Mouse (Mus musculus) forebrain, postnatal 0 days (tissue): ENCODE results near the gene Selenbp2. TPM values are rescaled to one million over a fixed set of nuclear protein-coding genes. Genes with fewer than 3 reads are reported as not detected.
"Not testable (repeated sequence)": the region's sequence is repeated elsewhere in the genome, so short reads cannot be mapped to it uniquely, and the experiment has no call there.

Source experiments
- ATAC-seq: fragments of 200-750 bp; cut with Nextera tagmentation; 2 replicates; pipeline ENCODE4 v1.8.0; 2017; ENCODE audit warnings: mild to moderate bottlenecking, moderate library complexity
- DNase-seq: peaks from one replicate; pipeline ENCODE4 v3.0.0-alpha.2; 2015
- H3K27ac ChIP-seq: fragments of 300-500 bp; sonication (generic); 2 replicates; pipeline ENCODE4 v1.5.1; 2014; ENCODE audit warnings: low read depth, mild to moderate bottlenecking, antibody characterized with exemption, low read length, moderate library complexity, mixed read lengths
- H3K27me3 ChIP-seq: fragments of 300-500 bp; sonication (generic); 2 replicates; pipeline ENCODE4 v1.6.1; 2014; ENCODE audit warnings: mild to moderate bottlenecking, low read length, mixed read lengths; ENCODE audit not compliant: insufficient read depth
- H3K36me3 ChIP-seq: fragments of 300-500 bp; sonication (generic); 2 replicates; pipeline ENCODE4 v1.6.1; 2014; ENCODE audit warnings: mild to moderate bottlenecking, moderate library complexity; ENCODE audit not compliant: insufficient read depth
- H3K4me1 ChIP-seq: fragments of 300-500 bp; sonication (generic); 2 replicates; pipeline ENCODE4 v1.6.1; 2014; ENCODE audit warnings: antibody characterized with exemption; ENCODE audit not compliant: insufficient read depth
- H3K4me2 ChIP-seq: fragments of 300-500 bp; sonication (generic); 2 replicates; pipeline ENCODE4 v1.6.1; 2014; ENCODE audit warnings: low read depth, mild to moderate bottlenecking, moderate library complexity
- H3K4me3 ChIP-seq: fragments of 300-500 bp; sonication (generic); 2 replicates; pipeline ENCODE4 v1.5.1; 2014; ENCODE audit warnings: low read depth, low read length, mixed read lengths
- H3K9ac ChIP-seq: fragments of 300-500 bp; sonication (generic); 2 replicates; pipeline ENCODE4 v1.6.1; 2014; ENCODE audit warnings: mild to moderate bottlenecking
- H3K9me3 ChIP-seq: fragments of 300-500 bp; sonication (generic); 2 replicates; pipeline ENCODE4 v1.6.1; 2016; ENCODE audit warnings: low read length
- CTCF ChIP-seq: sonication (generic); IDR thresholded peaks from 2 replicates; pipeline ENCODE4 v1.5.1; 2016; ENCODE audit warnings: antibody characterized with exemption, control low read depth, low read depth
- WGBS: fragments of 180-500 bp; shearing (Covaris S2); extraction: QIAGEN DNeasy Blood & Tissue Kit; methylation state at CpG from one replicate; pipeline ENCODE4 v1.1.7; 2014; 5-methylcytosine and 5-hydroxymethylcytosine counted together
- polyA plus RNA-seq: library from polyadenylated mRNA; unstranded; fragments of >200 nt; fragmentation: Nextera tagmentation; extraction: Ambion mirVana; gene quantifications from 2 replicates; pipeline ENCODE4 v1.2.1, GENCODE M21; 2015
- total RNA-seq: library from RNA; depleted of rRNA; stranded (reverse); fragments of >200 nt; gene quantifications from 2 replicates; pipeline ENCODE4 v1.2.3, GENCODE M21; 2014

Gene Selenbp2
- total and polyA plus RNA-seq, 2 experiments from 2014 or later: 0.52 to 1.2 TPM

DNA sequence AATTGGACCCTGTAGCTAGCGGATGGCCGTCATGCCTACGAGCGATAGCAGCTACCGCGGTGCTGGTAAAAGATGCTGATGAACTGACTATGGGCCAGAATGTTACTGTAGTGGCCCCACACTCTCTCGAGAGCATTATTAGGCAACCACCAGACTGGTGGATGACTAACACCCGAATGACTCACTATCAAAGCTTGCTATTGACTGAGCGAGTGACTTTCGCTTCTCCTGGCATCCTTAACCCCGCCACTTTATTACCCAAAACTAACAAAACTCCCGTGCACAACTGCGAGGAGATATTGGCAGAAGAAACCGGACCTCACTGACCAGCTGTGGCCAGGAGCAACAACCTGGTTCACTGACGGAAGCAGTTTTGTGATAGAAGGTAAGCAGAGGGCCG lies 12.6 kb upstream of the Selenbp2 start:
- no peak overlapping the region for H3K9ac ChIP-seq
- ATAC-seq (no peak), DNase-seq (no peak)
- H3K4me2 ChIP-seq: no peak overlapping the region
- 96% methylated on average over 16 of the region's 16 CpGs for WGBS
- H3K4me1 ChIP-seq: no peaks in the 10 kb centered on the region
- no peaks in the 10 kb centered on the region for H3K36me3 ChIP-seq
- no peak overlapping the region for H3K4me3 ChIP-seq
- TF ChIP-seq CTCF: no peak
- no peak overlapping the region for H3K27ac ChIP-seq
- H3K9me3 ChIP-seq: no peaks in the 10 kb centered on the region
- no peaks in the 10 kb centered on the region for H3K27me3 ChIP-seq

DNA sequence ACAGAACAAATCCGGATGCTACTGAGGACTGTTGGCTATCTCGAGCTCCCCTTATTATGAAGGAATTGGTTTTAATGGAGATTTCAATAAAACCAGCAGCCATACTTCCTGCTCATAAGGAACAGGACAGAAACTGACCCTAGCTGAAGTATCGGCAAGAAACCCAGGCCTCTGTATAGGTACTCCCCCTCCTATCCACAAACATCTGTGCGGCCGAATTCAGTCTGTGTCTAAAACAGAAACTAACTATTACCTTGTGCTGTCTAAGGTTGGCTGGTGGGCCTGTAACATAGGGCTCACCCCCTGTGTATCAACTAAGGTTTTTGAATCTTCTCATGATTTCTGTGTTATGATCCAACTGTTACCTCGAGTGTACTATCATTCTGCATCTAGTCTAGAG lies 9.7 kb upstream of the Selenbp2 start:
- ATAC-seq (no peak), DNase-seq (no peak)
- Histone ChIP-seq H3K27ac (no peak overlapping the region), H3K9ac (no peak overlapping the region), H3K9me3 (no peaks in the 10 kb centered on the region), H3K4me3 (no peak overlapping the region), H3K4me1 (no peaks in the 10 kb centered on the region), H3K36me3 (no peaks in the 10 kb centered on the region), H3K4me2 (no peak overlapping the region), H3K27me3 (no peaks in the 10 kb centered on the region)
- 86% methylated on average over 6 of the region's 6 CpGs for WGBS
- no peak for TF ChIP-seq CTCF

DNA sequence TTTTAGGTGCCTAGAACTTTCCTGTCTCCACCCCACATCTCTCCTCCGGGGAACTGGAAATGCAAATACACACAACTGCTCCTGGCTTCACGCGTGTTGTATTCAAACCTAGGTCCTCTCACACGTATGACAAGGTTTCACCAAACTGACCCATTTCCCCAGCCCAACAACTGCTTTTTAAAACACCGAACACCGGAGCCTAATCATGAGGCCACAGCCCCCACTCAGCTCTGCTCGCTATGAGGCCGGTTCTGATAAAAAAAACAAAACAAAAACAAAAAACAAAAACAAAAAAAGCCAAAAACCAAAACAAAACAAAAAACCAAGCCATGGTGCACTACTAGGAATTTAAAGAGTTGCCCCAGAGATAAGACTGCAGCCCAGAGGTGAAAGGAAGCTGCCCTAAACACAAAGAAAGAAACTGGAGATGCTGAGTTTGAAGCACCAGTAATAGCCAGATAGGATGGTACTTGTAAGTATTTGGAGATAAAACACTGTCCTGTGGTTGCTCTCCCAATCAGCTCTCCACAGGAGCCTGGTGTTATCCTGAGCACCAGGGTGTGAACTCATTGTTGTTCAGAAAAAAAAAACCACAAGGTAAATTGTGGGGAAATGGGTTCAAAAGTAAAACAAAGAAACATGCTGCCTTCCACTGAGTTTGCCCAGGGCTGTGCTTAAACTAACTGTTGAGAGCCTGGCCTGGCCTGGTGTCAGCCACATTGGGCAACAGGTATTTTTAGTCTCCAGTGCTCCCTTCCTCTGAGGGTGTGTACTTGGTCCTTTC lies 7.2 kb upstream of the Selenbp2 start:
- H3K4me2 ChIP-seq, H3K27me3 ChIP-seq, H3K9me3 ChIP-seq, H3K4me1 ChIP-seq, H3K4me3 ChIP-seq, H3K9ac ChIP-seq, H3K36me3 ChIP-seq, DNase-seq, ATAC-seq, H3K27ac ChIP-seq: not testable (repeated sequence)
- 90% methylated on average over 8 of the region's 8 CpGs for WGBS

DNA sequence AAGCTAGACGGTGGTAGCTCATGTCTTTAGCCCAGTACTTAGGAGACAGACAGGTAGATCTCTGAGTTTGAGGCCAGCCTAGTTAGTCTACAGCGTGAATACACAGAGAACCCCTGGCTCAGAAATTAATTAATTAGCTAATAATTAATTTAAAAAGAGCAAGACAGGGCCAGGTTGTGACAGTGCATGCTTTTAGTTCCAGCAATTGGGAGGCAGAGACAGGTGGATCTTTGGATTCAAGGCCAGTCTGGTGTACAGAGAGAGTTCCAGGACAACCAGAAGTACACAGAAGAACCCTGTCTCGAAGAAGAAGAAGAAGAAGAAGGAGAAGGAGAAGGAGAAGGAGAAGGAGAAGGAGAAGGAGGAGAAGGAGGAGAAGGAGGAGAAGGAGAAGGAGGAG lies 4.7 kb upstream of the Selenbp2 start:
- not testable (repeated sequence) for H3K27me3 ChIP-seq, H3K9ac ChIP-seq, H3K4me2 ChIP-seq, H3K9me3 ChIP-seq, H3K4me1 ChIP-seq, DNase-seq, H3K27ac ChIP-seq, H3K4me3 ChIP-seq, ATAC-seq, H3K36me3 ChIP-seq
- 83% methylated on average over 3 of the region's 3 CpGs for WGBS

DNA sequence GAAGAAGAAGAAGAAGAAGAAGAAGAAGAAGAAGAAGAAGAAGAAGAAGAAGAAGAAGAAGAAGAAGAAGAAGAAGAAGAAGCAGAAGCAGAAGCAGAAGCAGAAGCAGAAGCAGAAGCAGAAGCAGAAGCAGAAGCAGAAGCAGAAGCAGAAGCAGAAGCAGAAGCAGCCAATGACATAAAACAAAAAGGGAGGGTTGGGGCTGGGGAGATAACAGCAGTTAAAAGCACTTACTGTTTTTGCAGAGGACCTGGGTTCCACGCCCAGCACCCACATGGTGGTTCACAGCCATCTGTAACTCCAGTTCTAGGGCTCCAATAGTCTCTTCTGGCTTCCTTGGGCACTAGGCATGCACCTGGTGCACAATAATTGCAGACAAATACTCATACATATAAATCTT lies 4.2 kb upstream of the Selenbp2 start:
- not testable (repeated sequence) for H3K36me3 ChIP-seq, H3K9me3 ChIP-seq, DNase-seq, ATAC-seq, H3K27ac ChIP-seq, H3K4me2 ChIP-seq, H3K9ac ChIP-seq, H3K4me1 ChIP-seq, H3K27me3 ChIP-seq, H3K4me3 ChIP-seq
- 69% methylated on average over 1 of the region's 1 CpGs for WGBS

DNA sequence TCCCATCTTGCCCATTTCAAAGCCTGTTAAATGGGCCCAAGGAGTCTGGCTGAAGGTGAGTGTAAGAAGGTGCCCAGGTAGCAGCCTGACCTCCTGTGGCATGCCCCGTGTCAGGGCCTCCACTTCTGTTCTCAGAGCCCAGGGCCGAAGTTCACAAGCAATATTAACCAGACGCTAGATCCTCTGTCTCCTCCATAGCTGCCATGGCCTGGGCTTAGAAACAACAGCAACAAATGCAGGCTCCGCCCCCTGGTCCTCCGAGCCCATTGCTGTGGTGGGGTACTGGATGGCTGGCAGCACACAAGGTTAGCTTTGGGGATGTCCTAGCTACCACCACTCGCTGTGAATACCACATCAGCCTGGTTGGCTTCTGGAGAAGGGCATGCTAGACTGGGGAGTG lies 3.2 kb upstream of the Selenbp2 start:
- H3K4me3 ChIP-seq, H3K27ac ChIP-seq, H3K4me1 ChIP-seq, DNase-seq, ATAC-seq, H3K27me3 ChIP-seq, H3K36me3 ChIP-seq, H3K4me2 ChIP-seq, H3K9me3 ChIP-seq, H3K9ac ChIP-seq: not testable (repeated sequence)
- WGBS: 65% methylated on average over 6 of the region's 6 CpGs

DNA sequence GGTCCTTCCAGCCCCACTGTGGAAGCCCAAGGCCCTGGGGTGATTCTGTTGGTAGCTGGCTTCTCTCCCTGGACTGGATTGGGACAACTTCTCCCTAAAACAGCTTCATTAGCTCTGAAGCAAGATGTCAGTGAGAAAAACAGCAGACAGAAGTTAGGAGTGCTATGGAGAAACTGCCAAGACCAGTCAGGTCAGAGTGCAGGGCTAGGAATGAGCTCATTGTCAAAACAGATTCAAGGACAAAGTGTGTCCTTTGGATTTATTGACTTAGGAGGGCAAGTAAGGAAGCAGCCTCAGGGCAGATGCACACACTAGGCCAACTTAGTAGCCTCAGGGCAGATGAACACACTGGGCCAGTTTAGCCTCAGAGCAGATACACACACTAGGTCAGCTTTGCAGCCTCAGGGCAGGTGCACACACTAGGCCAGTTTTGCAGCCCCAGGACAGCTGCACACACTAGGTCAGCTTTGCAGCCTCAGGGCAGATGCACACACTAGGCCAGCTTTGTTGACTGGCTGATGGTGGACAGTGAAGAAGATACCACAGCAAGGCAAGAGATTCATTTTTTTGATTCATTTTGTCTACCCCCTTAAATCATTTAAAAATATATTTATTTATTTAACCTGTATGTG lies 2.6 kb upstream of the Selenbp2 start:
- ATAC-seq: no peak
- no peak for DNase-seq
- H3K27ac ChIP-seq: no peak overlapping the region
- no peak overlapping the region for H3K4me2 ChIP-seq
- H3K9me3 ChIP-seq: no peaks in the 10 kb centered on the region
- no peaks in the 10 kb centered on the region for H3K4me1 ChIP-seq
- H3K27me3 ChIP-seq: no peaks in the 10 kb centered on the region
- H3K4me3 ChIP-seq: no peak overlapping the region
- no peaks in the 10 kb centered on the region for H3K36me3 ChIP-seq
- TF ChIP-seq CTCF: no peak
- no peak overlapping the region for H3K9ac ChIP-seq

DNA sequence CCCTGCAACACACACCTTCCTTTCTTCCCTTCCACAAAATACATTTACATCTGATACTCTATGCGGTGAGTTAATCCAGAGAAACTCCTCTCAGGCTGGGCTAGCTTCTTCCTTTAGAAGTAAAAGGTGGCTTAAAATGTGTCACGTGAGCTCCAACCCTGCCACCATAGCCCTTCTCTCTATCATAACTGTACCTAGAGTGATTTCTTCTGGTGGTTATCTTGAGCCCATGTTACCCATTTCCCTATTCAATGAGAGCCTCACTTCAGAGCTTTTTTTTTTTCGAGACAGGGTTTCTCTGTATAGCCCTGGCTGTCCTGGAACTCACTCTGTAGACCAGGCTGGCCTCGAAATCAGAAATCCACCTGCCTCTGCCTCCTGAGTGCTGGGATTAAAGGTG lies 1.7 kb upstream of the Selenbp2 start:
- H3K9ac ChIP-seq, H3K4me1 ChIP-seq, H3K27ac ChIP-seq: not testable (repeated sequence)

DNA sequence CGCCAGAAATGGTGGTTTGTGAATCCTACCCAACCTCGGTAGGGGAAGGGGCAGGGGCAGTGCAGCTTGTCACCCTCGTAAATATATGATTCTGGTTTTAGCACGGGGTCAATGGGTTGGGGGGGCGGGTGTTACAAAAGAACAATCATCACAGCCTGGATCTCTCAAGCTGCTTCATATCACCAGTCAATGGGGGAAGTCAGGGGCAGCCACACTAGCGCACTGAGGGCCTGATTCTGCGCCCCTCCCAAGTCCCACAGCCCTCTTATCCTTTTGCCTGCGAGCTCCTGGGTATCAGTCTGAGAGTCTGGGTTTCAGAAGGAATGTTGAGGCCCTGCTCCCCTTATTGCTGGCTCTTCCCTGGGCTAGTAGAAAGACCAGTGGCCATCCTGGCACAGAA lies 518 bp downstream of the Selenbp2 start:
- not testable (repeated sequence) for H3K36me3 ChIP-seq, H3K4me1 ChIP-seq, ATAC-seq, H3K9ac ChIP-seq, DNase-seq, H3K27ac ChIP-seq, H3K27me3 ChIP-seq, H3K4me3 ChIP-seq, H3K9me3 ChIP-seq, H3K4me2 ChIP-seq
- WGBS: 81% methylated on average over 5 of the region's 8 CpGs

More for the DNA sequence above, 1.7 kb upstream of the Selenbp2 start:
- H3K36me3 ChIP-seq, H3K4me2 ChIP-seq, H3K9me3 ChIP-seq, DNase-seq, ATAC-seq, H3K4me3 ChIP-seq, H3K27me3 ChIP-seq: not testable (repeated sequence)
- WGBS: 86% methylated on average over 4 of the region's 4 CpGs

DNA sequence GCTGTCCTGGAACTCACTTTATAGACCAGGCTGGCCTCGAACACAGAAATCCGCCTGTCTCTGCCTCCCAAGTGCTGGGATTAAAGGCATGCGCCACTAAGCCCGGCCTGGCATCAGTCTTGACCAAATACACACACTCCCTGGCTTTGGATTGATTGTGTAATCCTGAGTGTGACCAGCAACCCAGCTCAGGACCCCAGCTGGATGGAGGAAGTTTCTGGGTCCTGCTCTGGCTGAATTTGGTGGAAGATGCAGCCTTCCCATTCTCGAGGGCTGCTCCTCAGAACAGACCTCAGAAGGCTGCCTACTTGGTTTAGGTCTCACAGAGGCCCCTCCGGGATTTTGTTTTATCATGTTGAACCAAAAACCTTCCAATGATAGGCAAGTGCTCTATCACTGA lies 2.2 kb downstream of the Selenbp2 start:
- not testable (repeated sequence) for H3K27me3 ChIP-seq, H3K9ac ChIP-seq, H3K27ac ChIP-seq, H3K36me3 ChIP-seq, H3K4me2 ChIP-seq, DNase-seq, H3K4me1 ChIP-seq, H3K9me3 ChIP-seq, ATAC-seq, H3K4me3 ChIP-seq
- 94% methylated on average over 5 of the region's 6 CpGs for WGBS
